Mouse (Mus musculus) cortical plate, adult 2 months (tissue): ENCODE measurements around the gene Gnat2.

ENCODE experiments used
- CTCF ChIP-seq: fragments of 200-500 bp; IDR thresholded peaks from 2 replicates; pipeline ENCODE4 v1.5.1; 2011; ENCODE audit warnings: mild to moderate bottlenecking, control low read depth, low read length; ENCODE audit not compliant: insufficient read depth; ENCODE audit errors: extremely low read depth
- POLR2A ChIP-seq: fragments of 200-500 bp; IDR thresholded peaks from 2 replicates; pipeline ENCODE4 v1.6.1; 2011; ENCODE audit warnings: mild to moderate bottlenecking, low read length, control low read depth; ENCODE audit not compliant: insufficient read depth; ENCODE audit errors: extremely low read depth

DNA sequence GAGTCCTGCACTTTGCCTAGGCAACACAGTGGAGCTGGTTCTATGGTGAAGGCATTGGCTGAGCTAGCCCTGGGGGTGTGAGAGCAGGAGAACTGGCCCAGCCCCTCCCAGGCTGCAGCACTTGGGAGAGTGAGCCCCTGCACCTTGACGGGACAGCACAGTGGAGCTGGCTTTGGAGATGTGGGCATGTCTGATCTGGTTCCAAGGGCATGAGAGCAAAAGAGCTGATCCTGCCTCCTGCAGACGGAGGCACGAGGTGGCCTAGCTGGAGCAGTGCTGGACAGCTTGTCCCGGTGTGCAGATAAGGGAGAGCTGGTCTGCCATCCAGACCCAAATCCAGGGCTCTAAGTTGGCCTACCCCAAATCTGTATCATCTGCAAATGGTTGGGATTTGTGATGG is 27.9 kb upstream of the Gnat2 start:
- TF ChIP-seq CTCF (no peak), POLR2A (no peak)
